Mouse (Mus musculus) liver, adult 2 months (tissue): ENCODE data around the gene U2surp. TPM values are rescaled to one million over a fixed set of nuclear protein-coding genes. Genes with fewer than 3 reads are reported as not detected.

Experiments used
- DNase-seq: peaks from one replicate; pipeline ENCODE4 v3.0.0-alpha.2; 2011; ENCODE audit warnings: low read depth, low spot score; ENCODE audit errors: extremely low read depth
- H3K27ac ChIP-seq: fragments of 200-500 bp; replicated peaks from 2 replicates; pipeline ENCODE4 v1.5.1; 2012; ENCODE audit warnings: low read depth, mild to moderate bottlenecking, control low read depth, inconsistent platforms, low read length; ENCODE audit not compliant: insufficient read depth
- H3K27me3 ChIP-seq: fragments of 200-500 bp; 2 replicates; pipeline ENCODE4 v1.6.1; 2012; ENCODE audit warnings: mild to moderate bottlenecking, moderate library complexity, low read length, inconsistent platforms; ENCODE audit not compliant: control insufficient read depth, insufficient read depth
- H3K36me3 ChIP-seq: fragments of 200-500 bp; 2 replicates; pipeline ENCODE4 v1.6.1; 2012; ENCODE audit warnings: low read length, inconsistent platforms; ENCODE audit not compliant: control insufficient read depth, insufficient read depth
- H3K4me1 ChIP-seq: fragments of 200-500 bp; 2 replicates; pipeline ENCODE4 v1.6.1; 2011; ENCODE audit warnings: low read length; ENCODE audit not compliant: control insufficient read depth, insufficient read depth
- H3K4me3 ChIP-seq: fragments of 200-500 bp; 2 replicates; pipeline ENCODE4 v1.5.1; 2011; ENCODE audit warnings: low read depth, mild to moderate bottlenecking, control low read depth, low read length, moderate library complexity; ENCODE audit not compliant: insufficient read depth
- H3K79me2 ChIP-seq: fragments of 200-500 bp; 2 replicates; pipeline ENCODE4 v1.6.1; 2012; ENCODE audit warnings: inconsistent platforms, mild to moderate bottlenecking, low read length, moderate library complexity; ENCODE audit not compliant: control insufficient read depth, insufficient read depth
- H3K9ac ChIP-seq: fragments of 200-500 bp; 2 replicates; pipeline ENCODE4 v1.6.1; 2012; ENCODE audit warnings: low read depth, mild to moderate bottlenecking, control low read depth, inconsistent platforms, low read length
- CTCF ChIP-seq: fragments of 200-500 bp; IDR thresholded peaks from 2 replicates; pipeline ENCODE4 v1.5.1; 2011; ENCODE audit warnings: low read depth, low read length, control low read depth
- POLR2A ChIP-seq: fragments of 200-500 bp; IDR thresholded peaks from 2 replicates; pipeline ENCODE4 v1.6.1; 2011; ENCODE audit warnings: low read length, control low read depth; ENCODE audit not compliant: insufficient read depth; ENCODE audit errors: extremely low read depth
- WGBS: fragments of 180-500 bp; shearing (Covaris S2); methylation state at CpG from one replicate; pipeline ENCODE4 v1.1.7; 2018; 5-methylcytosine and 5-hydroxymethylcytosine counted together
- polyA plus RNA-seq: library from polyadenylated mRNA; depleted of rRNA; stranded (reverse); fragments of >200 nt; gene quantifications from 2 replicates; pipeline ENCODE4 v1.2.3, GENCODE M21; 2012; rRNA removed
- total RNA-seq: library from RNA; depleted of rRNA; stranded (reverse); fragments of >200 nt; gene quantifications from 2 replicates; pipeline ENCODE4 v1.2.3, GENCODE M21; 2014; rRNA removed

U2surp gene
- 18.1 and 21.8 TPM in 2 replicates for total RNA-seq
- polyA plus RNA-seq = 1.5 and 1.7 TPM in 2 replicates

- H3K4me1 ChIP-seq = peaks cover 11% of the 10 kb centered on the region
- peak; percentile 91 for DNase-seq
- peaks cover 13% of the 10 kb centered on the region; the same call in 1 of the 2 replicates for H3K79me2 ChIP-seq
- WGBS = under 1% methylated on average over 74 of the region's 74 CpGs
- peak within 1 kb of the TSS; percentile 84 for H3K27ac ChIP-seq
- H3K27me3 ChIP-seq = no peaks in the 10 kb centered on the region
- H3K4me3 ChIP-seq = peak within 1 kb of the TSS; percentile 80
- peak within 1 kb of the TSS; percentile 90 for H3K9ac ChIP-seq
- H3K36me3 ChIP-seq = no peaks in the 10 kb centered on the region
- TF ChIP-seq CTCF = no peak
- TF ChIP-seq POLR2A = peak; percentile 71
These were observed at the start of gene U2surp for GRCm38 (mm10) chr9:95511472-95512330. Gene U2surp, minus strand, starts transcription at chr9:95511996.

GRCm38 (mm10) chr9:95559936-95560735, 48.3 kb upstream of the U2surp start:
- peak overlapping the region; percentile 93 for H3K27ac ChIP-seq
- peak overlapping the region; percentile 77 for H3K4me3 ChIP-seq
- WGBS = 2% methylated on average over 76 of the region's 78 CpGs
- H3K4me1 ChIP-seq = peaks cover 22% of the 10 kb centered on the region
- TF ChIP-seq CTCF (no peak), POLR2A (0 out of 2 replicates have a peak, but pooled peaks have one; percentile 31)
- H3K36me3 ChIP-seq = peaks cover 28% of the 10 kb centered on the region
- peak; percentile 84 for DNase-seq
- H3K27me3 ChIP-seq = no peaks in the 10 kb centered on the region
- H3K9ac ChIP-seq = peak overlapping the region; percentile 83
- peaks cover 23% of the 10 kb centered on the region; the same call in 1 of the 2 replicates for H3K79me2 ChIP-seq

- TF ChIP-seq CTCF = no peak
- 0 out of 2 replicates have a peak, but pooled peaks have one; percentile 21 for TF ChIP-seq POLR2A
- peak; percentile 63 for DNase-seq
- Histone ChIP-seq H3K4me1 (peaks cover 29% of the 10 kb centered on the region), H3K36me3 (peaks cover 25% of the 10 kb centered on the region), H3K4me3 (peak within 1 kb of the TSS; percentile 77), H3K27me3 (no peaks in the 10 kb centered on the region), H3K27ac (peak within 1 kb of the TSS; percentile 99), H3K79me2 (peaks cover 23% of the 10 kb centered on the region; the same call in 1 of the 2 replicates), H3K9ac (peak within 1 kb of the TSS; percentile 96)
- WGBS = 8% methylated on average over 102 of the region's 118 CpGs
These were observed 47.5 kb upstream of the U2surp start, which contains the start of gene Paqr9 for GRCm38 (mm10) chr9:95559059-95559935. Gene Paqr9, plus strand, starts transcription at chr9:95559657.

- H3K27ac ChIP-seq = peak overlapping the region; percentile 99
- peak overlapping the region; percentile 96 for H3K9ac ChIP-seq
These were observed 46.9 kb upstream of the U2surp start for GRCm38 (mm10) chr9:95558726-95559058.

GRCm38 (mm10) chr9:95557722-95558121, 45.9 kb upstream of the U2surp start:
- peak; percentile 91 for DNase-seq
- H3K79me2 ChIP-seq = peaks cover 19% of the 10 kb centered on the region; the same call in 1 of the 2 replicates
- H3K36me3 ChIP-seq = peaks cover 16% of the 10 kb centered on the region
- H3K9ac ChIP-seq = peak overlapping the region; percentile 30; the same call in 1 of the 2 replicates
- H3K4me1 ChIP-seq = peaks cover 36% of the 10 kb centered on the region
- H3K27ac ChIP-seq = peak overlapping the region; percentile 81
- WGBS = 15% methylated on average over 6 of the region's 6 CpGs
- no peak overlapping the region; the same call in 1 of the 2 replicates for H3K4me3 ChIP-seq
- no peaks in the 10 kb centered on the region for H3K27me3 ChIP-seq
- TF ChIP-seq CTCF (no peak), POLR2A (no peak)

More at GRCm38 (mm10) chr9:95558726-95559058, 46.9 kb upstream of the U2surp start:
- TF ChIP-seq POLR2A (no peak), CTCF (no peak)
- peaks cover 25% of the 10 kb centered on the region for H3K36me3 ChIP-seq
- 7% methylated on average over 11 of the region's 11 CpGs for WGBS
- no peak for DNase-seq
- peaks cover 19% of the 10 kb centered on the region; the same call in 1 of the 2 replicates for H3K79me2 ChIP-seq
- no peaks in the 10 kb centered on the region for H3K27me3 ChIP-seq
- H3K4me1 ChIP-seq = peaks cover 30% of the 10 kb centered on the region
- peak overlapping the region; percentile 60 for H3K4me3 ChIP-seq
